Mouse (Mus musculus) CD4-positive, CD25-positive, alpha-beta regulatory T cell, adult 2 months (primary cell): Measurements from ENCODE around the gene Hdhd3.

Experiments
- DNase-seq: peaks from one replicate; pipeline ENCODE4 v3.0.0-alpha.2; 2012; ENCODE audit warnings: low read depth, low spot score

The Hdhd3 gene

DNA sequence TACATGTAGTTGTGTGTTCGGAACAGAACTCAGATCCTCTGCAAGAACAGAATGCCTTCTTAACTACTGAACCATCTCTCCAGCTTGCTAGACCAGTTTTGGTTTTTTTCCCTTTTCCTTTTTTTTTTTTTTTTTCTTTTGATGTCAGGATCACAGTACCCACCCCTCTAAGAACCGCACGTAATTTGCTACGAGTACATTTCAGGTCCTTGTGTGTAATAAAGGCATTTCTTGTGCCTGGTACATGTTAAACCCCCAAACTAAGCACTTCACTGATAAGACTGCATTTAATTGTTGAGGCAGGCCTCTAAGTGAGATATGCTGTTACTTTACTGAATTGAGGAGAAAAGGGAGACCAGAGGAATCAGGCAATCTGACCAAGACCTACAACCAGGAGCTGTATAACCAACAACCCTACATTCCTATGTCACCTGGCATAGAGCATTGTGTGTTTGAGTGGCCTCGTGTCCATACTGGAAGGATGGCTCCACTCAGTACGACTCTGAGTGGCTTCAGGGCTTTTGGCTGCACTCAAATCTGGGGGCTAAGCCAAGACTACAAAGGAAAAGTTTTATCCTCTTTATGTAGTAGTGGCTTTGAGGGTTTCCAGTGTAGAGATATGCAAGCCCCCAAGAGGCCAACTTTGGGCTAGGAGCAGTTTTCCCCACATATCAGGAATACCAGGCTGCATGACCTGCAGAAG is 25.6 kb downstream of the Hdhd3 start:
- DNase-seq: no peak

DNA sequence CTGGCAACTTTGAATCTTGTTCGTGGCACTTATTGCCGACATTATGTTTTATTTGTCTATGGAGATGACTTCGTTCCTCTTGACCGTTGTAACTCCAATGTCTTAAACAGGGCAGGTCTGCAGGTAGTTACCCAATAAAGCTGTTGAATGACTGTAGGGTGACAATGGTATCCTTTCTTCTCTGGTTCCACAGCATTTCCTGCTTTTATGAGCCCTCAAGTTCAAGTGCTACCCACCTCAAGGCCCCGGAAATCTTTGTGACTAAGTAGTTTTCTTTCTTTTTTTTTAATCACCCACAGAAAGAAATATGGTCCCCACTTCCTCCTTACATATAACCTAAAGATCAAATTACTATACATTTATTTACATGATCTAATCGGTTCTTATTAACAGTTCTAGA is 27.5 kb downstream of the Hdhd3 start:
- DNase-seq: peak; percentile 65

DNA sequence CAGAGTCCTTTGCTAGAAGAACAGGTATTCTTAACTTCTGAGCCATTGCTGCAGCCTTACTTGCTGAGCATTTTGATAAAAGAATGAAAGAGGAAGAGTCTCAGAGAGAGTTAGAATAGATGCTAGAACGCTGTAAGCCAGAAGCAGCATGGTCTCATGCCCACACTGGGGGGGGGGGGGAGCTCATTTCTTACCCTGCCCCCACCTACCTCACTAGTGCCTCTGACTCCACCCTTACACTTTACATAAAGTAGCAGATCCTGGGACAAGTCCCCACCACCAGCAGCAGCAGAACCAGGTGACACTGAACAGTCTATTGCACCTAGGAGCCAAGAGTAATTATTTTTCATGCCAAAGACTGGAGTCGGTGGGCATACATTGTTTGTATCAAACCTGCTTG is 28.1 kb downstream of the Hdhd3 start:
- DNase-seq: no peak

DNA sequence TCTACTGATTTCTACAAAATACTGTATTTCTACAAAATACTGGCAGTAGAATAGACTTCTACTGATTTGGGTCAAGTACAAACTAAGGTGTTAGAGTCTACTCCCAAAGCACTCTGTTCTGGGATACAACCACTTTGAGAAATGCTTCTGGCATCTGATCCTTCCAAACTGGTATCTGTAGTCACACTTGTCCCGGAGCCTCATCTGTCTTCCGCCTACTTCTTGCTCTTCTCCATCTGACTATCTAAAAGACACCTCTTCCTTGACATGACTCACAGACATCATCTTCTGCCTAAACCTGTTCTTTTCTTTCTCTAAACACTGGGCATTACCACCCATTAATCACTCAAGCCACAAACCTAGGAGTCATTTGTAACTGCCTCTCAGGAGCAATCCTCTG is 31.2 kb downstream of the Hdhd3 start:
- no peak for DNase-seq

DNA sequence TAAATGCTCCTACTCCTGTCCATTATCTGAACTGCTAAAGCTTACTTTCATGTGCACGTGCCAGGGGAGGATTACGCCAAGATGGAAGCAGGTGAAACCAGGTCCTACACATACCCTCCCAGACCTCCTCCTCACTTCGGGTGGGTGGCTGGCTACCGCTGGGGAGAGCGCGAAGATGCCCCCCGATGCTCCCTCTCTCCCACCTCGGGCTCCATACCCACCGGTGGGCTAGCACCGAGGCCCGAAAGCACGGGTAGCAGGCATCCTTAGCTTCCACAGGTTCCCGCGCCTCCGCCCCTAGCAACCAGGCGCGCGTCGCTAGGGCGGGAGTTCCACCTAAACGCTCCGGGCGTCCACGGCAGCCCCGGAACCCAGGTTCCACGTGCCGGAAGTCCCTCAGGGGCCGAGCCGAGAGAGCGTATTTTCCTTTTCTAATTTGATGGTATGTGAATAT is 32.6 kb downstream of the Hdhd3 start, which contains the start of gene Wdr31:
Wdr31 (minus strand) TSS at position 299 of the 454 bp plus-strand sequence.
- peak; percentile 88 for DNase-seq

DNA sequence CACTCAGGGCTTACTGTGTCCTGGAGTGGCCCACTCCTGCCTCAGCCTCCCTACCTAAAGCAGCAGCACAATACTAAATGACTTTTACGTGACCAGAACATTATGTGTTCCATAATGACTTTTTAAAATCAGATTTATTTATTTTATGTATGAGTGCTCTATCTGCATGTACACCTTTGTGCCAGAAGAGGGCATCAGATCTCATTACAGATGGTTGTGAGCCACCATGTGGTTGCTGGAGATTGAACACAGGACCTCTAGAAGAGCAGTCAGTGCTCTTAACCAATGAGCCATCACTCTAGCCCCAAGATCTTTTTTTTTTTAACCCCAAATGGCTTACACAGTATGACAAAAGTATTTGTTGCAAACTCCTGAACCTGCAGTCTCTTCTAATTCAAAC is 35.1 kb downstream of the Hdhd3 start:
- DNase-seq: peak; percentile 24

DNA sequence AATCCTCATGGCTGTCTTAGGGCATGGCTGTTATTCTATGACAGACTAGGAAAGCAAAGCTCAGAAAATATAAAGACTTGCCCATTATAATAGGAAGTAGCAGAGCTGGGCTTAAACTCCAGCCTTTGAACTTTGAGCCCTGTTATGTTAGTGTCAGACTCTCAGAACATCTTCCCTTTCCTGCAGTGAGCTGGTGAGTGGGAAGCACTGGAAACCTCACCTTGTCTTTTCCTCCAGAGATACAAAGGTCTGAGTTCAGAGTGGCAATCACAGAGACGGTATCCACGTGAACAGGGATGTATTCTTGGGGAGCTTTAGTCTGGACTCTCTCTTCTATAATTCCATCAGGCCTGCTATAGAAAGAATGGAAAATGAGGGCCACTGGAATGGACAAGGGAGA is 40.1 kb downstream of the Hdhd3 start:
- DNase-seq: no peak

DNA sequence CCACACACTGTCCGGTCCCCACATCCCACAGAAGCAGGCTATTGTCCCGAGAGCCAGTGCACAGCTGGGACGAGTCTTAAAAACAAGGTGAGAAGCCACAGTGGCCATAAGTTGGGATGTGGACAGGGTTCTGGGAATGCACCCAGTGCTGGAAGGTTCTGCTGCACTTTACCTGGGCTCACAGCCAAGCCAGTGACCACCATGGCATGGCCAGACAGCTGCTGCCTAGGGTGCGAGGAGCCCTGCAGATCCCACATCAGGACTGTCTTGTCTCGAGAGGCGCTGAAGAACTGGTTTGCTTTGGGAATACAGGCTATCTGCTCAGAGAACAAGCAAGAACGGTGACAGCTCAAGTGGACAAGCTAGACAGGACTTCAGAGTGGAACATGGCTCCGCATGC is 42.9 kb downstream of the Hdhd3 start:
- no peak for DNase-seq

DNA sequence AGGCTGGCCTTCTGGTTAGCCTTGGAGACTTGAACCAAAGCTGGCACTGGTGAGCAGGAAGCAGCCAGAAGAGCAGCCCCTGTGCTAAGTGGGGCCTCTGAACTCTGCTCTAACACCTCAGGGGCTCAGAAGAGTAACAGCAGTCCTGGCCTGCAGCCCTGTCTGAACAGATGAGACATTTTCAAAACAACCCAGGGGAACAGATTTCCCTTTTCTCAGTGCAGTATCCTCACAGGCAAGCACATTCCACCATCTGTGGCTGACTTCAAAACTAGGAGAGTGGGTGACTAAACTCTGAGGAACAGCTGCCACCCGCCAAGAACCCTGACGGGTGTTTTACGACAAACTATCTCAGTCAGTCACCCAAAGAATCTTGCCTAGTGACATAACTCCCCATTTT is 44.2 kb downstream of the Hdhd3 start:
- DNase-seq: no peak

DNA sequence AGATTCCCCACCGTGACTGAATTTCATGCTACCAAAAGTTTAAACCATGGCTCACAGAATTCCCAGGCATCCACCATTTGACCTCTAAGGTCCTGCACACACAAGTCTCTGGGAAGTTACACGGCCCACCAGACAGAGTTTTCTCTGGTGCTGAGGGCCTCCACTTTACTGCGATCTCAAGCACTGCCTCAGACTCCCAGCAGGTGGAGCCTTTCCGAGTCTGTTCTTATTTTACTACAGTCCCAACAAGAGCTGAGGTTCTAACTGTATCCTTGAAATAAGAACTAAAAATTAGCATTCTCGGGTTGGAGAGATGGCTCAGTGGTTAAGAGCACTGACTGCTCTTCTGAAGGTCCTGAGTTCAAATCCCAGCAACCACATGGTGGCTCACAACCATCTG is 48.3 kb downstream of the Hdhd3 start:
- peak; percentile 71 for DNase-seq
